Mouse (Mus musculus): Measurements from ENCODE around the gene Lrrc29. TPM values are rescaled to one million over a fixed set of nuclear protein-coding genes. Genes with fewer than 3 reads are reported as not detected.

Lrrc29 gene
- polyA plus RNA-seq (2015; fragmentation: Nextera tagmentation; extraction: Ambion mirVana), result 2.2 and 2.6 TPM in 2 replicates

DNA sequence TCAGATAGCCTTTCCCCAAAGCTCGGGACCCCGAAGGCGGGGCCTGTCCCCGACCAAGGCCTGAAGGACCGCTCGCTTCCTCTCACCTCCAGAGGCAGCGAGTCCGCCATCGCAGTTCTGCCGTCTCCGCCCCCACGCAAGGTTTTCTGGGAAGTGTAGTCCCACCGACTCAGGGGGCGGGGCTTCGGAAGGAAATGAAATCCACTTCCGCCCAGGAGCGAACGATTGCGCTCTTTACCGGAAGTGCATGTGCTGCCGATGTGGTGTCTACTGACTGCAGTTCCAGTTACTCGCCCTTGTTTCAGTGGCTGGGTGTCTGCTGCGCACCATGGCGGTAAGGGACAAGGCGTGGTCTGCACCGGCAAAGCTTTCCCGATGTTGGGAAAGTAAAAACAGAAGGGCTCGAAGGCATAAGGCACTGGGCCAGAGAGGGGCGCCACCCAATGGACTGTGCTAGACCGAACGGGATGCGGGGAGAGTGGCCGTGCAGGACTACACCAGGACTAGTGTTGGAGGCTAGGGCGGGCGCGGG is at the start of gene Lrrc29, which contains the start of gene Tmem208:
Lrrc29 (minus strand) TSS at position 138 of the 532 bp plus-strand sequence.
Tmem208 (plus strand) TSS at position 214 of the 532 bp plus-strand sequence.
- Histone ChIP-seq H3K36me3 (peaks cover 45% of the 10 kb centered on the region), H3K9ac (peak within 1 kb of the TSS; percentile 76), H3K27me3 (no peaks in the 10 kb centered on the region), H3K9me3 (replicated peaks) (no peaks in the 10 kb centered on the region), H3K4me3 (replicated peaks) (peak within 1 kb of the TSS; percentile 87), H3K4me1 (peaks cover 27% of the 10 kb centered on the region), H3K27ac (peak within 1 kb of the TSS; percentile 94), H3K4me2 (peak within 1 kb of the TSS; percentile 85)
- ATAC-seq (replicated peaks; ENCODE audit: low FRiP score), result peak; percentile 91
- WGBS, result under 1% methylated on average over 36 of the region's 36 CpGs

DNA sequence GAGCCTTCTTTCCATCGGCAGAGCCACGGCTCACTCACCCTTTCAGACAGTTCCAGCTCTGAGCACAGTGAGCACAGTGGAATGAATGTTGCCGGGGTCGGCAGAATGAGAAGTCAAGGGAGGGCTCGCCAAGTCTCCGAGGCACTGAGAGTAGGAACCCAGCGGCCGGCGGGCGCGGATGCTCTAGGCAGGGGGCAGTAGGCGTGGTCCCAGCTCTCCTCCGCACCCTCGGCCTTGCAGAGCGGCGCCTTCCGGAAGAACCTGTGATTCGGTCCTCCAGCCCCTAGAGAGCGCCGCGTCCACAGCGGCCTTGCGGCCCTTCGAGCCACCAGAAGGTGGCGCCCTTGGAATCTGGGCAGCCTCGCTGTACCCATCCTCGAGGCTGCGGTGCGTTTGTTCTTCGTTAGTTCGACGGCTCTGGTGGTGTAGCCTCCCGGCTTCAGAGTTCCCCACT is 48.5 kb upstream of the Lrrc29 start:
- Histone ChIP-seq H3K4me3 (replicated peaks) (peak overlapping the region; percentile 26), H3K27me3 (no peaks in the 10 kb centered on the region), H3K9ac (no peak overlapping the region), H3K27ac (no peak overlapping the region), H3K4me2 (peak overlapping the region; percentile 55), H3K4me1 (peaks cover 23% of the 10 kb centered on the region), H3K9me3 (replicated peaks) (no peaks in the 10 kb centered on the region), H3K36me3 (no peaks in the 10 kb centered on the region)
- WGBS, result 29% methylated on average over 33 of the region's 33 CpGs
- ATAC-seq (replicated peaks; ENCODE audit: low FRiP score), result 0 out of 2 replicates have a peak, but pooled peaks have one; percentile 34

DNA sequence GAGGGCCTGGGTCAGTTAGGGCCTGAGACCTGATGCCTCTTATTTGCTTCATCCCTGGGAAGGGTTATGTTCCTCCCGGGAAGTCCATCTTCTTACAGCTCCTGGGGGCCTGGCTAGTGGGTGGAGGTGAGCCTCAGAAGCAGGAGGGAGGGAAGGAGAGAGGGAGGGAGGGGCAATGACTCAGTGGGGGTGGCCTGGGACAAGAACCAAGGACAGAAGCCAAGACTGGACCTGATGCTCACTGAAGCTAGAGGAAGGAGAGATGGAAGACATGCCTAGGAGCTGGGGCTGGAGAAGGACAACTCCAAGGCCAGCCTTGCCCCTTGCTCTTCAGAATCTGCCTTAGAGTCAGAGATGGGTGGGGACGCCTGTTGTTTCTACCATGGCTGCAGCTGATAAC is 47.0 kb upstream of the Lrrc29 start, which contains the start of gene Plekhg4:
Plekhg4 (plus strand) TSS at position 243 of the 400 bp plus-strand sequence.
- Histone ChIP-seq H3K36me3 (no peaks in the 10 kb centered on the region), H3K27me3 (no peaks in the 10 kb centered on the region), H3K9me3 (replicated peaks) (no peaks in the 10 kb centered on the region), H3K4me3 (replicated peaks) (no peak within 1 kb of the TSS), H3K9ac (no peak within 1 kb of the TSS), H3K4me1 (peaks cover 21% of the 10 kb centered on the region), H3K4me2 (no peak within 1 kb of the TSS), H3K27ac (no peak within 1 kb of the TSS)
- 57% methylated on average over 2 of the region's 2 CpGs for WGBS
- no peak for ATAC-seq (replicated peaks; ENCODE audit: low FRiP score)

DNA sequence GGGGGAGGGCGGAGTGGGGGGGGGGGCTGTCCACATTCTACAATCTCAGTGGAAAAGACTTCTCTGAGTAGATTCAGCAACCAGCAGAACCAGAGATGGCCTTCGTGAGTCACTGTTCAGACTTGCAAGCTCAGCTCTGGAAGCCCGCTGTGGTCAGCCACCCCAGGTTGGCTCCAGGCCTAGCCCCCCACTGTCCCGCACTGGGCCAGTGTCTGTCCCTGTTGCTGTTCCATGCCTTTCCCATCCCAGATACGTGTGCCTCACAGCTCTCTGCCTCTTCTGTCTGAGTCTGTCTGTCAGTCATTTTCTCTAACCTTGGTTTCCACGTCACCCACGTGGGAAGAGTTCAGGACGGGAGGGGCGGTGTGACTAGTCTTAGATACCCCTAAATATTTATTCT is 46.4 kb upstream of the Lrrc29 start:
- Histone ChIP-seq H3K27me3 (no peaks in the 10 kb centered on the region), H3K4me2 (no peak overlapping the region), H3K27ac (no peak overlapping the region), H3K4me1 (peaks cover 21% of the 10 kb centered on the region), H3K9me3 (replicated peaks) (no peaks in the 10 kb centered on the region), H3K9ac (no peak overlapping the region), H3K36me3 (no peaks in the 10 kb centered on the region), H3K4me3 (replicated peaks) (no peak overlapping the region)
- WGBS, result 81% methylated on average over 9 of the region's 9 CpGs
- ATAC-seq (replicated peaks; ENCODE audit: low FRiP score), result no peak

DNA sequence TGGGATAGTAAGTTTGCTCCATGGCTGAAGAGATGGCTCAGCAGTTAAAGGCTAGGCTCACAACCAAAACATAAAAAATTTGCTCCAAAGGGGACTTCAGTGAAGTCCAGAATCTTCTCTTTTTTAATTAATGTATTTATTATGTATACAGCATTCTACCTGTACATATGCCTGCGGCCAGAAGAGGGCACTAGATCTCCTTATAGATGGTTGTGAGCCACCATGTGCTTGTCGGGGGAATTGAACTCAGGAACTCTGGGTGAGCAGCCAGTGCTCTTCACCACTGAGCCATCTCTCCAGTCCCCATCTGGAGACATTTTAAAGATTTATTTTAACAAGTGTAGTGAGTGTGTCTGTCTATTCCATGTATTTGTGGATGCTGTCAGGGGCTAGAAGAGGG is 41.0 kb upstream of the Lrrc29 start:
- Histone ChIP-seq H3K27me3 (no peaks in the 10 kb centered on the region), H3K4me1 (0 out of 2 replicates have a peak, but pooled peaks cover 13% of the 10 kb centered on the region), H3K36me3 (peaks cover 8% of the 10 kb centered on the region; the same call in 1 of the 2 replicates), H3K9ac (no peak overlapping the region), H3K4me2 (no peak overlapping the region), H3K9me3 (replicated peaks) (no peaks in the 10 kb centered on the region), H3K4me3 (replicated peaks) (no peak overlapping the region), H3K27ac (no peak overlapping the region)
- WGBS, result 74% methylated on average over 2 of the region's 2 CpGs
- ATAC-seq (replicated peaks; ENCODE audit: low FRiP score), result no peak

DNA sequence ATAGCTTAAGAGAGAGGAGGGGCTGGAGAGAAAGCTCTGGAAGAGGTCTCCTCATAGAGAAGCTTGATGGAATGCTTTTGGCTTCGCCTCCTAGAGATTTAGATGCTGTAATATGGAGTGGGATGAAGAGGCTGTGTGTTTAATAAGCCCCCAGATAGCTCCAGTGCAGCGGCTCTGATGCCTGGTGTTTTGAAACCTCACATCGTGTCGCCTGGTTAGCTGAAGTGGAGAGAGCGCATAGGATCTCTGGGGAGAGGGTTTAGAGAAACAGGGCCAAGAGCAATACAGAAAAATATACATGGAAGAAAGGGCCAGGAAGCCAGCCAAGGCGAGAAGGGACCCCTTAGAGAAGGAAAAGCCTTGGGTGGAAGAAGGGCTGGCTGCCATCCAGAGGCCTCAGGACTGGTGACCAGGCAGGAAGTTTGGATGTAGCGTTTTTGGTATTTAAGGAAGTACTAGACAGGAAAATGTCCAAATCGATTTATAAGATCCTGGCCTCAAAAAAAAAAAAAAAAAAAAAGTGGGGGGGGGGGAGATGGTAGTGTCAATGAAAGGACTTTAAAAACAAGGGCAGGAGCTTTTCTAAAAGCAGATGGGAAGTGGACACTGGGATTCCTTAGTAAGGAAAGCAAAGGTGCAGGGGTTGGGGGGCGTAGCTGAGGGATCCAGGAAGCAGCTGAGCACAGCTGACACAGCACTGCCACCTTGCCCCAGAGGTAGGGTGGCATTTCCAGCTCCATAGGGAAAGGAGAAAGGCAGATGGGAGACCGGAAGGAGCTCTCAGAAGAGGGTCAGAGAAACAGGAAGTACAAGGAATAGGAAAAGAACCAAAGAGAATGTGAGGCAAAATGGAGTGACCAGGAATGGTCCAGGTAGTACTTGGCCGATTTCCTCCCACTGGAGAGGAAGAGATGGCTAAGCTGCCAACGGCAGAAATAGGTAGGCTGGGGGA is 35.9 kb upstream of the Lrrc29 start:
- Histone ChIP-seq H3K27ac (peak overlapping the region; percentile 69), H3K9me3 (replicated peaks) (no peaks in the 10 kb centered on the region), H3K9ac (no peak overlapping the region), H3K4me3 (replicated peaks) (no peak overlapping the region), H3K27me3 (no peaks in the 10 kb centered on the region), H3K4me2 (no peak overlapping the region), H3K36me3 (peaks cover 5% of the 10 kb centered on the region; the same call in 1 of the 2 replicates), H3K4me1 (peaks cover 26% of the 10 kb centered on the region)
- WGBS, result 54% methylated on average over 12 of the region's 12 CpGs
- ATAC-seq (replicated peaks; ENCODE audit: low FRiP score), result no peak

DNA sequence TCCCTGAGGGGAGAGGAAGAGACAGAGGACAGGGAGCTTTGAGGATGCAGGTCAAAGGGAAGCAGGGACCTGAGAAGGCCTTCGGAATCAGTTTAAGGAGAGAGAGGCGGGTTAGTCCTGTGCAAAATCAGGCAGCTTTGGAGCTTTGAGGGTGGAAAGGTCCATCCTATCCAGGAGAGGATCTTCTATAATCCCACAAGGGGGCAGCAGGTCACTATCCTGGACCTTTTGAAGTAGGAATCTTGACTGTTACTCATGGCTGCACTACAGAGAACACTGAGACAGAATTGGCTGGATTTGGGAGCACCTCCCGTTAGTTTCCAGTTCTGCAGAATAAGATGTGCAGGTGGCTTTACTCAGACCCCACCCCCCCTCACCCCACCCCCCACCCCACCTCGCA is 33.6 kb upstream of the Lrrc29 start:
- no peaks in the 10 kb centered on the region for H3K27me3 ChIP-seq
- no peak; the same call in 1 of the 2 replicates for ATAC-seq (replicated peaks; ENCODE audit: low FRiP score)
- H3K4me1 ChIP-seq, result peaks cover 41% of the 10 kb centered on the region
- H3K9me3 ChIP-seq (replicated peaks), result no peaks in the 10 kb centered on the region
- no peak overlapping the region for H3K4me3 ChIP-seq (replicated peaks)
- H3K36me3 ChIP-seq, result 0 out of 2 replicates have a peak, but pooled peaks cover 3% of the 10 kb centered on the region
- H3K9ac ChIP-seq, result 0 out of 2 replicates have a peak overlapping the region, but pooled peaks have one; percentile 2
- 41% methylated on average over 4 of the region's 4 CpGs for WGBS
- H3K27ac ChIP-seq, result no peak overlapping the region
- H3K4me2 ChIP-seq, result no peak overlapping the region

DNA sequence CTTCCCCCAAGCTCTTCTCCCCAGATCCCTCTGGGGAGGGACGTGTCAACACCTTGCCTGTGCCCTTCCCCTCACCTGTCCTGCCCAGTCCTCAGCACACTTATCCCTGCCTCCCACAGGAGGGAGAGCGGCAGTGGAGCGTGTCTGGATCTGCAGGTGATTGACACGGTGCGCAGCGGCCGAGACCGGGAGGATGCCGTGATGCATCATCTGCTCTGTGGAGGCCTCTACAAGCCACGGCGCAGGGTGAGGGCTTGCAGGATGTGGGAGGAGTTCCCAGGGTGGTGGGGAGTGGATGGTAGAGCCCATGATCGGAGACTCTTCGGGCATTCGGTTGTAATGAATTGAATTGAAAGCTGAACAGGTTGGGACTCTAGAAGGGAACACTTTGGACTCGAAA is 33.1 kb upstream of the Lrrc29 start:
- H3K36me3 ChIP-seq, result 0 out of 2 replicates have a peak, but pooled peaks cover 3% of the 10 kb centered on the region

DNA sequence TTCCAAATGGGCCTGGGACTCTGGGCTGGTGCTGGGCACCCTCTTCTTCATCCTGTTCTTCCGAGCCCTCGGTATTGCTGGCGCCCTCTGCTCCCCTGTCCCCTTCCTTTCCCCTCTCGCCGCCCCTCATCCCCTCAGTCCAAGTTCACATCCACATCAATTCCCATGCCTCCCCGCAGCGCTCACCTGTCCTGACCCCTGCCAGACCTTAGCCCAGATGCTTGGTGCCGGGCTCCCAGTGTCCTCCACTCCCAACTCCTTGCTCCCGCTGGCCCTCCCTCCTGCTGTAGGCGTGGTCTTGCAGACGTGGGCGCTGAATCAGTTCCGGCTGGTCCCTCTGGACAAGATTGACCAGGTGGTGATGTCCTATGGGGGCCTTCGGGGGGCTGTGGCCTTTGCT is 30.6 kb upstream of the Lrrc29 start:
- no peak for ATAC-seq (replicated peaks; ENCODE audit: low FRiP score)
- no peaks in the 10 kb centered on the region for H3K27me3 ChIP-seq
- no peak overlapping the region for H3K4me2 ChIP-seq
- H3K9ac ChIP-seq, result no peak overlapping the region
- H3K36me3 ChIP-seq, result 0 out of 2 replicates have a peak, but pooled peaks cover 3% of the 10 kb centered on the region
- no peak overlapping the region for H3K4me3 ChIP-seq (replicated peaks)
- no peak overlapping the region for H3K27ac ChIP-seq
- peaks cover 32% of the 10 kb centered on the region for H3K4me1 ChIP-seq
- no peaks in the 10 kb centered on the region for H3K9me3 ChIP-seq (replicated peaks)
- WGBS, result 81% methylated on average over 14 of the region's 14 CpGs

More for the DNA sequence above, 33.1 kb upstream of the Lrrc29 start:
- peak overlapping the region; percentile 22; the same call in 1 of the 2 replicates for H3K4me2 ChIP-seq
- H3K27me3 ChIP-seq, result no peaks in the 10 kb centered on the region
- H3K9ac ChIP-seq, result 0 out of 2 replicates have a peak overlapping the region, but pooled peaks have one; percentile 2
- WGBS, result 51% methylated on average over 15 of the region's 15 CpGs
- H3K4me1 ChIP-seq, result peaks cover 41% of the 10 kb centered on the region
- no peak overlapping the region for H3K27ac ChIP-seq
- H3K9me3 ChIP-seq (replicated peaks), result no peaks in the 10 kb centered on the region
- peak; percentile 49; the same call in 1 of the 2 replicates for ATAC-seq (replicated peaks; ENCODE audit: low FRiP score)
- no peak overlapping the region for H3K4me3 ChIP-seq (replicated peaks)

DNA sequence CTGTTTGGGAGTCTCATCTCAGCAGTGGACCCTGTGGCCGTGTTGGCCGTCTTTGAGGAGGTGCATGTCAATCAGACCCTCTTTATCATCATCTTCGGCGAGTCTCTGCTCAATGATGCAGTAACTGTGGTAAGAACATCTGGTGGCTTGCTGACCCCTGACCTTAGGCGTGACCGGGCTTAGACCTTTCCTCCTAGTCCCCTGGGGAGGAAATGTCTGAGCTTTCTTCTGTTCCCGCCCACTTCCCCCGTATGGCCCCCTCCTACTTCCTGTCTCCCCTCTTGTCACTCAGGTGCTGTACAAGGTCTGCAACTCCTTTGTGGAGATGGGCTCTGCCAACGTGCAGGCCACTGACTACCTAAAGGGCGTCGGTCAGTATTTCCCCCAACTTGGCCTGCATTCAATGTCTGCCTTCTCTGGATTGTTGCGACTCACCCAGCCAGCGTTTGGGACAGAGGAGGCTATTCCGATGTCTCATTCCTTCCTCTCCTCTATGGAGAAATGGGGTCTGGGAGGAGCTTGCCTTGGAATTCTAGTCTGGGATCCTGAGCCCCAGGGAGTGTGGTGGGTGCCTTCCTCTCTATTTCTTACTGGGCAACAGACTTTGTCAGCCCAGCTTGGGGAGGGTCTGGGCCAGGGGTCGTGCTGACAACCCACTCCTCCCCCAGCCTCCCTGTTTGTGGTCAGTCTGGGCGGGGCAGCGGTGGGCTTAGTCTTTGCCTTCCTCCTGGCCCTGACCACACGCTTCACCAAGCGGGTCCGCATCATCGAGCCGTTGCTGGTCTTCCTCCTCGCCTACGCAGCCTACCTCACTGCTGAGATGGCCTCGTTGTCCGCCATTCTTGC is 29.3 kb upstream of the Lrrc29 start:
- no peak for ATAC-seq (replicated peaks; ENCODE audit: low FRiP score)
- Histone ChIP-seq H3K9me3 (replicated peaks) (no peaks in the 10 kb centered on the region), H3K4me3 (replicated peaks) (no peak overlapping the region), H3K27me3 (peaks cover 9% of the 10 kb centered on the region; the same call in 1 of the 2 replicates), H3K27ac (0 out of 2 replicates have a peak overlapping the region, but pooled peaks have one; percentile 3), H3K4me2 (no peak overlapping the region), H3K36me3 (0 out of 2 replicates have a peak, but pooled peaks cover 3% of the 10 kb centered on the region), H3K9ac (no peak overlapping the region), H3K4me1 (peaks cover 32% of the 10 kb centered on the region)
- WGBS, result 56% methylated on average over 26 of the region's 26 CpGs

DNA sequence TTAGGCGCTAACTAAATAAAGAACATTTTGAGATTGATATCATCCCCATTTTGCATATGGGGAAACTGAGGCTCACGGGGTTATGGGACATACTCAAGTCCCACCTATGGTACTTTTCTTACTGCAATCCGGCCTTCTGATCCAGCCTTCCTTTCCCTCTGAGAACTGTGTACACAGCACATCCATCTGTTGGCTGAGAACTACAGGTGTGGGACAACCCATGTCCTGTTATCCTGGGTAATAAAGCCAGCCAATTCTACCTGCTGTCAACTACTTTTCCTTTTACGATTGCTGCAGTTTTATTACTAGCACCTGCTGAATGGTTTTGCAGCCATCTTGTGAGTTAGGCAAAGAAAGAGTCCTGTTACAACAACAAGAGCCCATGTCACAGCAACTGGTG is 28.5 kb upstream of the Lrrc29 start:
- Histone ChIP-seq H3K36me3 (0 out of 2 replicates have a peak, but pooled peaks cover 3% of the 10 kb centered on the region), H3K9ac (no peak overlapping the region), H3K4me3 (replicated peaks) (no peak overlapping the region), H3K27me3 (peaks cover 16% of the 10 kb centered on the region), H3K9me3 (replicated peaks) (no peaks in the 10 kb centered on the region), H3K4me2 (no peak overlapping the region), H3K4me1 (peaks cover 35% of the 10 kb centered on the region), H3K27ac (0 out of 2 replicates have a peak overlapping the region, but pooled peaks have one; percentile 3)
- 87% methylated on average over 4 of the region's 4 CpGs for WGBS
- ATAC-seq (replicated peaks; ENCODE audit: low FRiP score), result no peak
